Mouse (Mus musculus): ENCODE measurements around the gene Ust. TPM values are rescaled to one million over a fixed set of nuclear protein-coding genes. Genes with fewer than 3 reads are reported as not detected.

The Ust gene
- polyA plus RNA-seq, 1 experiment from 2014 or later = 3.2 TPM

- Histone ChIP-seq H3K9ac (ENCODE audit: low read depth, low read length) (no peak overlapping the region), H3K9me3 (ENCODE audit: control insufficient read depth, low read length) (no peaks in the 10 kb centered on the region), H3K4me1 (replicated peaks; ENCODE audit: control insufficient read depth, insufficient read depth, low read length) (no peaks in the 10 kb centered on the region), H3K36me3 (ENCODE audit: control insufficient read depth, insufficient read depth, low read length) (no peaks in the 10 kb centered on the region), H3K27ac (ENCODE audit: low read depth, low read length) (no peak overlapping the region), H3K4me2 (replicated peaks; ENCODE audit: low read depth, low read length) (no peak overlapping the region), H3K4me3 (ENCODE audit: low read depth, low read length) (no peak overlapping the region), H3K27me3 (ENCODE audit: control insufficient read depth, insufficient read depth, low read length) (no peaks in the 10 kb centered on the region)
- WGBS = 62% methylated on average over 1 of the region's 1 CpGs
- DNase-seq (ENCODE audit: low spot score) (no peak), ATAC-seq (ENCODE audit: low FRiP score) (no peak)
These were observed 152.8 kb downstream of the Ust start for GRCm38 (mm10) chr10:8365816-8366215.

GRCm38 (mm10) chr10:8364182-8364581 lies 154.4 kb downstream of the Ust start:
- Histone ChIP-seq H3K27me3 (ENCODE audit: control insufficient read depth, insufficient read depth, low read length) (no peaks in the 10 kb centered on the region), H3K9me3 (ENCODE audit: control insufficient read depth, low read length) (no peaks in the 10 kb centered on the region), H3K9ac (ENCODE audit: low read depth, low read length) (no peak overlapping the region), H3K4me3 (ENCODE audit: low read depth, low read length) (no peak overlapping the region), H3K36me3 (ENCODE audit: control insufficient read depth, insufficient read depth, low read length) (no peaks in the 10 kb centered on the region), H3K27ac (ENCODE audit: low read depth, low read length) (no peak overlapping the region), H3K4me1 (replicated peaks; ENCODE audit: control insufficient read depth, insufficient read depth, low read length) (no peaks in the 10 kb centered on the region), H3K4me2 (replicated peaks; ENCODE audit: low read depth, low read length) (no peak overlapping the region)
- DNase-seq (ENCODE audit: low spot score) (no peak), ATAC-seq (ENCODE audit: low FRiP score) (no peak)
- WGBS = 42% methylated on average over 3 of the region's 3 CpGs

GRCm38 (mm10) chr10:8363281-8363680 lies 155.3 kb downstream of the Ust start:
- WGBS = 33% methylated on average over 8 of the region's 8 CpGs
- DNase-seq (ENCODE audit: low spot score) (no peak), ATAC-seq (ENCODE audit: low FRiP score) (no peak)
- Histone ChIP-seq H3K9me3 (ENCODE audit: control insufficient read depth, low read length) (no peaks in the 10 kb centered on the region), H3K36me3 (ENCODE audit: control insufficient read depth, insufficient read depth, low read length) (no peaks in the 10 kb centered on the region), H3K9ac (ENCODE audit: low read depth, low read length) (no peak overlapping the region), H3K4me1 (replicated peaks; ENCODE audit: control insufficient read depth, insufficient read depth, low read length) (no peaks in the 10 kb centered on the region), H3K4me2 (replicated peaks; ENCODE audit: low read depth, low read length) (no peak overlapping the region), H3K27ac (ENCODE audit: low read depth, low read length) (no peak overlapping the region), H3K4me3 (ENCODE audit: low read depth, low read length) (no peak overlapping the region), H3K27me3 (ENCODE audit: control insufficient read depth, insufficient read depth, low read length) (no peaks in the 10 kb centered on the region)

- no peaks in the 10 kb centered on the region for H3K27me3 ChIP-seq (ENCODE audit: control insufficient read depth, insufficient read depth, low read length)
- no peak overlapping the region for H3K4me2 ChIP-seq (replicated peaks; ENCODE audit: low read depth, low read length)
- DNase-seq (ENCODE audit: low spot score) = no peak
- no peak overlapping the region for H3K4me3 ChIP-seq (ENCODE audit: low read depth, low read length)
- no peak overlapping the region for H3K9ac ChIP-seq (ENCODE audit: low read depth, low read length)
- no peak overlapping the region for H3K27ac ChIP-seq (ENCODE audit: low read depth, low read length)
- no peaks in the 10 kb centered on the region for H3K36me3 ChIP-seq (ENCODE audit: control insufficient read depth, insufficient read depth, low read length)
- 81% methylated on average over 15 of the region's 15 CpGs for WGBS
- no peaks in the 10 kb centered on the region for H3K9me3 ChIP-seq (ENCODE audit: control insufficient read depth, low read length)
- no peaks in the 10 kb centered on the region for H3K4me1 ChIP-seq (replicated peaks; ENCODE audit: control insufficient read depth, insufficient read depth, low read length)
- no peak for ATAC-seq (ENCODE audit: low FRiP score)
These were observed 160.2 kb downstream of the Ust start for GRCm38 (mm10) chr10:8358286-8359045.

GRCm38 (mm10) chr10:8353534-8353933 lies 165.1 kb downstream of the Ust start:
- no peak overlapping the region for H3K4me2 ChIP-seq (replicated peaks; ENCODE audit: low read depth, low read length)
- no peaks in the 10 kb centered on the region for H3K9me3 ChIP-seq (ENCODE audit: control insufficient read depth, low read length)
- ATAC-seq (ENCODE audit: low FRiP score) = no peak
- no peak overlapping the region for H3K4me3 ChIP-seq (ENCODE audit: low read depth, low read length)
- no peak overlapping the region for H3K9ac ChIP-seq (ENCODE audit: low read depth, low read length)
- H3K36me3 ChIP-seq (ENCODE audit: control insufficient read depth, insufficient read depth, low read length) = no peaks in the 10 kb centered on the region
- no peaks in the 10 kb centered on the region for H3K27me3 ChIP-seq (ENCODE audit: control insufficient read depth, insufficient read depth, low read length)
- no peak for DNase-seq (ENCODE audit: low spot score)
- no peaks in the 10 kb centered on the region for H3K4me1 ChIP-seq (replicated peaks; ENCODE audit: control insufficient read depth, insufficient read depth, low read length)
- H3K27ac ChIP-seq (ENCODE audit: low read depth, low read length) = no peak overlapping the region
- WGBS = 88% methylated on average over 4 of the region's 4 CpGs

- WGBS = 93% methylated on average over 7 of the region's 7 CpGs
- Histone ChIP-seq H3K4me2 (replicated peaks; ENCODE audit: low read depth, low read length) (no peak overlapping the region), H3K9me3 (ENCODE audit: control insufficient read depth, low read length) (no peaks in the 10 kb centered on the region), H3K27me3 (ENCODE audit: control insufficient read depth, insufficient read depth, low read length) (no peaks in the 10 kb centered on the region), H3K4me1 (replicated peaks; ENCODE audit: control insufficient read depth, insufficient read depth, low read length) (no peaks in the 10 kb centered on the region), H3K9ac (ENCODE audit: low read depth, low read length) (no peak overlapping the region), H3K27ac (ENCODE audit: low read depth, low read length) (no peak overlapping the region), H3K4me3 (ENCODE audit: low read depth, low read length) (no peak overlapping the region), H3K36me3 (ENCODE audit: control insufficient read depth, insufficient read depth, low read length) (no peaks in the 10 kb centered on the region)
- no peak for ATAC-seq (ENCODE audit: low FRiP score)
- DNase-seq (ENCODE audit: low spot score) = no peak
These were observed 168.0 kb downstream of the Ust start for GRCm38 (mm10) chr10:8350626-8351025.

- H3K4me2 ChIP-seq (replicated peaks; ENCODE audit: low read depth, low read length) = no peak overlapping the region
- WGBS = 57% methylated on average over 5 of the region's 5 CpGs
- DNase-seq (ENCODE audit: low spot score) (no peak), ATAC-seq (ENCODE audit: low FRiP score) (peak; percentile 53)
- no peak overlapping the region for H3K27ac ChIP-seq (ENCODE audit: low read depth, low read length)
- H3K4me3 ChIP-seq (ENCODE audit: low read depth, low read length) = no peak overlapping the region
- no peak overlapping the region for H3K9ac ChIP-seq (ENCODE audit: low read depth, low read length)
- no peaks in the 10 kb centered on the region for H3K4me1 ChIP-seq (replicated peaks; ENCODE audit: control insufficient read depth, insufficient read depth, low read length)
- H3K27me3 ChIP-seq (ENCODE audit: control insufficient read depth, insufficient read depth, low read length) = no peaks in the 10 kb centered on the region
- no peaks in the 10 kb centered on the region for H3K36me3 ChIP-seq (ENCODE audit: control insufficient read depth, insufficient read depth, low read length)
- H3K9me3 ChIP-seq (ENCODE audit: control insufficient read depth, low read length) = no peaks in the 10 kb centered on the region
These were observed 171.1 kb downstream of the Ust start for GRCm38 (mm10) chr10:8347497-8347896.

- Histone ChIP-seq H3K36me3 (ENCODE audit: control insufficient read depth, insufficient read depth, low read length) (no peaks in the 10 kb centered on the region), H3K4me2 (replicated peaks; ENCODE audit: low read depth, low read length) (no peak overlapping the region), H3K4me3 (ENCODE audit: low read depth, low read length) (no peak overlapping the region), H3K27me3 (ENCODE audit: control insufficient read depth, insufficient read depth, low read length) (no peaks in the 10 kb centered on the region), H3K9me3 (ENCODE audit: control insufficient read depth, low read length) (no peaks in the 10 kb centered on the region), H3K27ac (ENCODE audit: low read depth, low read length) (no peak overlapping the region), H3K4me1 (replicated peaks; ENCODE audit: control insufficient read depth, insufficient read depth, low read length) (no peaks in the 10 kb centered on the region), H3K9ac (ENCODE audit: low read depth, low read length) (no peak overlapping the region)
- 88% methylated on average over 2 of the region's 2 CpGs for WGBS
- DNase-seq (ENCODE audit: low spot score) (no peak), ATAC-seq (ENCODE audit: low FRiP score) (no peak)
These were observed 176.1 kb downstream of the Ust start for GRCm38 (mm10) chr10:8342556-8342955.

- Histone ChIP-seq H3K4me1 (replicated peaks; ENCODE audit: control insufficient read depth, insufficient read depth, low read length) (no peaks in the 10 kb centered on the region), H3K9ac (ENCODE audit: low read depth, low read length) (no peak overlapping the region), H3K9me3 (ENCODE audit: control insufficient read depth, low read length) (no peaks in the 10 kb centered on the region), H3K4me3 (ENCODE audit: low read depth, low read length) (no peak overlapping the region), H3K36me3 (ENCODE audit: control insufficient read depth, insufficient read depth, low read length) (no peaks in the 10 kb centered on the region), H3K27me3 (ENCODE audit: control insufficient read depth, insufficient read depth, low read length) (no peaks in the 10 kb centered on the region), H3K27ac (ENCODE audit: low read depth, low read length) (no peak overlapping the region), H3K4me2 (replicated peaks; ENCODE audit: low read depth, low read length) (no peak overlapping the region)
- 77% methylated on average over 12 of the region's 12 CpGs for WGBS
- ATAC-seq (ENCODE audit: low FRiP score) (no peak), DNase-seq (ENCODE audit: low spot score) (no peak)
These were observed 178.8 kb downstream of the Ust start for GRCm38 (mm10) chr10:8339645-8340428.

Data from hindbrain, embryonic 11.5 days (tissue).